Mouse (Mus musculus) kidney, adult 2 months (tissue): ENCODE data around the gene Nhs. TPM values are rescaled to one million over a fixed set of nuclear protein-coding genes. Genes with fewer than 3 reads are reported as not detected.

Experiments used
- DNase-seq: peaks from one replicate; pipeline ENCODE4 v3.0.0; 2021
- H3K27ac ChIP-seq: fragments of 200-500 bp; 2 replicates; pipeline ENCODE4 v1.5.1; 2012; ENCODE audit warnings: low read depth, low read length, control low read depth, inconsistent platforms; ENCODE audit not compliant: insufficient read depth
- H3K27me3 ChIP-seq: fragments of 200-500 bp; replicated peaks from 2 replicates; pipeline ENCODE4 v1.6.1; 2012; ENCODE audit warnings: mild to moderate bottlenecking, moderate library complexity, low read length, inconsistent platforms; ENCODE audit not compliant: control insufficient read depth, insufficient read depth
- H3K36me3 ChIP-seq: fragments of 200-500 bp; 2 replicates; pipeline ENCODE4 v1.6.1; 2012; ENCODE audit warnings: mild to moderate bottlenecking, moderate library complexity, low read length, inconsistent platforms; ENCODE audit not compliant: control insufficient read depth, insufficient read depth
- H3K4me1 ChIP-seq: fragments of 200-500 bp; 2 replicates; pipeline ENCODE4 v1.6.1; 2011; ENCODE audit warnings: low read length; ENCODE audit not compliant: control insufficient read depth, insufficient read depth
- H3K4me3 ChIP-seq: fragments of 200-500 bp; 2 replicates; pipeline ENCODE4 v1.5.1; 2011; ENCODE audit warnings: mild to moderate bottlenecking, low read depth, low read length, control low read depth; ENCODE audit not compliant: insufficient read depth
- CTCF ChIP-seq: fragments of 200-500 bp; conservative IDR thresholded peaks from 2 replicates; pipeline ENCODE4 v1.5.1; 2011; ENCODE audit warnings: low read depth, mild to moderate bottlenecking, control low read depth, low read length, moderate library complexity, mixed read lengths; ENCODE audit not compliant: insufficient read depth, insufficient read length
- POLR2A ChIP-seq: fragments of 200-500 bp; IDR thresholded peaks from one replicate; pipeline ENCODE4 v1.6.1; 2011; ENCODE audit warnings: low read depth, low read length, control low read depth
- WGBS: fragments of 180-500 bp; shearing (Covaris S2); methylation state at CpG from one replicate; pipeline ENCODE4 v1.1.7; 2018; 5-methylcytosine and 5-hydroxymethylcytosine counted together
- polyA plus RNA-seq: library from polyadenylated mRNA; depleted of rRNA; stranded (reverse); fragments of >200 nt; gene quantifications from 2 replicates; pipeline ENCODE4 v1.2.3, GENCODE M21; 2012; rRNA removed

Gene Nhs
- 3.7 and 4.6 TPM in 2 replicates for polyA plus RNA-seq

GRCm38 (mm10) chrX:162159637-162160611, at the start of gene Nhs:
Gene Nhs, minus strand, starts transcription at chrX:162159730.
- DNase-seq: peak; percentile 85
- Histone ChIP-seq H3K36me3 (no peaks in the 10 kb centered on the region), H3K27me3 (no peaks in the 10 kb centered on the region), H3K27ac (peak within 1 kb of the TSS; percentile 86), H3K4me1 (no peaks in the 10 kb centered on the region), H3K4me3 (peak within 1 kb of the TSS; percentile 65)
- 2% methylated on average over 45 of the region's 61 CpGs for WGBS
- no peak for TF ChIP-seq POLR2A
- TF ChIP-seq CTCF: no peak

GRCm38 (mm10) chrX:162206350-162206884, 46.9 kb upstream of the Nhs start:
- TF ChIP-seq CTCF (no peak), POLR2A (no peak)
- Histone ChIP-seq H3K4me3 (no peak overlapping the region), H3K36me3 (no peaks in the 10 kb centered on the region), H3K4me1 (no peaks in the 10 kb centered on the region), H3K27ac (no peak overlapping the region), H3K27me3 (no peaks in the 10 kb centered on the region)
- no peak for DNase-seq
- WGBS: 83% methylated on average over 2 of the region's 2 CpGs

GRCm38 (mm10) chrX:162158743-162159636, 540 bp downstream of the Nhs start:
- no peak for TF ChIP-seq CTCF
- TF ChIP-seq POLR2A: no peak
- peak overlapping the region; percentile 65 for H3K4me3 ChIP-seq
- DNase-seq: peak; percentile 23
- no peaks in the 10 kb centered on the region for H3K36me3 ChIP-seq
- 1% methylated on average over 41 of the region's 80 CpGs for WGBS
- no peaks in the 10 kb centered on the region for H3K27me3 ChIP-seq
- peak overlapping the region; percentile 86 for H3K27ac ChIP-seq
- 0 out of 2 replicates have a peak, but pooled peaks cover 3% of the 10 kb centered on the region for H3K4me1 ChIP-seq

GRCm38 (mm10) chrX:162158142-162158541, 1.4 kb downstream of the Nhs start:
- Histone ChIP-seq H3K27ac (peak overlapping the region; percentile 86), H3K4me1 (0 out of 2 replicates have a peak, but pooled peaks cover 3% of the 10 kb centered on the region), H3K27me3 (no peaks in the 10 kb centered on the region), H3K4me3 (peak overlapping the region; percentile 65), H3K36me3 (no peaks in the 10 kb centered on the region)
- peak; percentile 76 for DNase-seq
- TF ChIP-seq POLR2A (no peak), CTCF (no peak)
- WGBS: 9% methylated on average over 5 of the region's 5 CpGs

GRCm38 (mm10) chrX:162137807-162138206, 21.7 kb downstream of the Nhs start:
- Histone ChIP-seq H3K4me3 (no peak overlapping the region), H3K4me1 (peaks cover 9% of the 10 kb centered on the region; the same call in 1 of the 2 replicates), H3K27me3 (no peaks in the 10 kb centered on the region), H3K27ac (peak overlapping the region; percentile 50; the same call in 1 of the 2 replicates), H3K36me3 (no peaks in the 10 kb centered on the region)
- peak; percentile 74 for DNase-seq
- WGBS: 15% methylated on average over 2 of the region's 2 CpGs
- no peak for TF ChIP-seq POLR2A
- TF ChIP-seq CTCF: no peak

GRCm38 (mm10) chrX:162113257-162113656, 46.3 kb downstream of the Nhs start:
- peak; percentile 79 for DNase-seq
- Histone ChIP-seq H3K27ac (no peak overlapping the region), H3K4me1 (peaks cover 5% of the 10 kb centered on the region; the same call in 1 of the 2 replicates), H3K36me3 (no peaks in the 10 kb centered on the region), H3K4me3 (no peak overlapping the region), H3K27me3 (no peaks in the 10 kb centered on the region)
- TF ChIP-seq POLR2A (no peak), CTCF (no peak)
- WGBS: 22% methylated on average over 5 of the region's 5 CpGs
